Mouse (Mus musculus): ENCODE results near the gene Amz1.

DNA sequence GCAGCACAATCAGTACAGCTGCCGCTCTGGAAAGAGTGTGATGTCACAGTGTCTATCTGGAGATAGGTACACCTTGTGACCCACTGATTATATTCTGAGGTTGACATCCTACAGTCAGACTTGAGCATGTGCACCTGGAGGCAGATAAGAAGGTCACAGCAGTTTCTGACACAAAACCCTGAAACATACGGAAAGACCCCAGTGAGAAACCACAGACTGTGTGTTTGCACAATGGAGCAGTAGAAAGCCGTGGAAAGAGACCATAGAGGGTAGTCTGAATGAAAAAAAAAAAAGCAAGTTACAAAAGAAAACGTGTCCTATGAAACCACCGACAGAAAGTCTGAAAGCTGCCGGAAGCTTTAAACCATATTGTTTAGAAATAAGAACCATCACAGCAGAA lies 60.4 kb downstream of the Amz1 start:
- TF ChIP-seq POLR2AphosphoS2 (IDR thresholded peaks at IDR 0.05; ENCODE audit: insufficient read length, low read depth) (no peak), POLR2A (IDR thresholded peaks at IDR 0.05; ENCODE audit: insufficient read length, low read depth) (no peak), E2F4 (IDR thresholded peaks at IDR 0.05; ENCODE audit: insufficient read depth) (no peak), TCF12 (IDR thresholded peaks at IDR 0.05; ENCODE audit: insufficient read depth, poor library complexity, severe bottlenecking) (no peak), TCF3 (IDR thresholded peaks at IDR 0.05; ENCODE audit: insufficient read length, low read depth) (no peak), REST (IDR thresholded peaks at IDR 0.05; ENCODE audit: insufficient read depth, insufficient read length) (no peak), USF1 (IDR thresholded peaks at IDR 0.05; ENCODE audit: low read depth) (no peak), MYOG (IDR thresholded peaks at IDR 0.05; ENCODE audit: control insufficient read depth in 1 of 3, insufficient read depth in 1 of 3, insufficient read length in 2 of 3, low read depth in 2 of 3) (no peak), MAX (IDR thresholded peaks at IDR 0.05; ENCODE audit: low read depth) (no peak), MYOD1 (IDR thresholded peaks at IDR 0.05; ENCODE audit: control insufficient read depth in 1 of 3, insufficient read length in 2 of 3, low read depth in 2 of 3) (no peak), CEBPB (IDR thresholded peaks at IDR 0.05; ENCODE audit: insufficient read depth, poor library complexity, severe bottlenecking) (no peak), SRF (IDR thresholded peaks at IDR 0.05; ENCODE audit: control insufficient read depth, insufficient read length, low read depth) (no peak)

Data from myocyte (in vitro differentiated cells).